Mouse (Mus musculus) ES-E14 (cell line): ENCODE results near the gene Calml4.

ENCODE experiments used
- HCFC1 ChIP-seq: IDR thresholded peaks from 2 replicates; pipeline ENCODE4 v1.6.1; 2012; ENCODE audit warnings: low read length, inconsistent platforms, borderline replicate concordance; ENCODE audit not compliant: insufficient read depth
- ZNF384 ChIP-seq: IDR thresholded peaks from 2 replicates; pipeline ENCODE4 v1.6.1; 2012; ENCODE audit warnings: low read depth, low read length, inconsistent platforms

DNA sequence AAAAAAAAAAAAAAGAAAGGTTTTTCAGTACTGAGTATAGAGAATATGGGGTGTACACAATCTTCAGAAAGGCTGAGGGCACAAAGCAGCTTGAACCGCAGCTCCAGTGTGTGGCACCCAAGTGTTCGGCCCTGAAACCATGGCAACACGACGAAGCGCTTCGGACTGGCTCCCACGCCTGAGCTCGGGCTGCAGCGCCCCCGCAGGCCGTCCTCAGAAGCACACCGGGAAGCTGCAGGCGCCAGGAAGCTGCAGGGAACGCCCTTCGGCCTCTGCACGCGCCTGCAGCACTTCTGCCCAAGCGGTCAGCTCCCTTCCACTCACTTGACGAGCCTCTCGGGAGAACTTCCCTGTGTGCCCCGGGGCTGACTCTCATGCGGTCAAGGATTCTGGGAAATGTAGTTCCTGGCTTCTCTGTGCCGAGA, 29.2 kb upstream of the Calml4 start:
- TF ChIP-seq ZNF384 (peak; percentile 91), HCFC1 (peak; percentile 96)
